Mouse (Mus musculus) c-Kit-positive CD71-positive TER-119-positive erythroid progenitor cells, embryonic 14.5 days (primary cell): ENCODE results near the gene Sertad1.

Experiments used
- DNase-seq: peaks from one replicate; pipeline ENCODE4 v3.0.0-alpha.2; 2013; ENCODE audit warnings: low spot score

Sertad1 gene

GRCm38 (mm10) chr7:27486770-27487697 lies at the start of gene Sertad1:
TSS of gene Sertad1 (plus strand) at chr7:27486910.
- peak; percentile 99 for DNase-seq

- peak; percentile 64 for DNase-seq
Observed at GRCm38 (mm10) chr7:27437544-27437943, 49.2 kb upstream of the Sertad1 start.

GRCm38 (mm10) chr7:27440014-27440413 lies 46.7 kb upstream of the Sertad1 start:
- DNase-seq, result no peak

- DNase-seq, result no peak
Observed at GRCm38 (mm10) chr7:27446051-27446450, 40.7 kb upstream of the Sertad1 start.

GRCm38 (mm10) chr7:27446521-27447418 lies 39.9 kb upstream of the Sertad1 start:
- DNase-seq, result no peak

- DNase-seq, result peak; percentile 100
Observed at GRCm38 (mm10) chr7:27447419-27448286, 39.1 kb upstream of the Sertad1 start, which contains the start of the genes Sptbn4 and Blvrb. TSS of gene Sptbn4 (minus strand) at chr7:27447686. TSS of gene Blvrb (plus strand) at chr7:27447978.

GRCm38 (mm10) chr7:27448421-27449206 lies 38.1 kb upstream of the Sertad1 start:
- DNase-seq, result peak; percentile 93

- DNase-seq, result peak; percentile 82
Observed at GRCm38 (mm10) chr7:27449256-27449862, 37.4 kb upstream of the Sertad1 start.

- DNase-seq, result no peak
Observed at GRCm38 (mm10) chr7:27451359-27451758, 35.4 kb upstream of the Sertad1 start.

GRCm38 (mm10) chr7:27452206-27452770 lies 34.4 kb upstream of the Sertad1 start:
- no peak for DNase-seq

- DNase-seq, result peak; percentile 51
Observed at GRCm38 (mm10) chr7:27454461-27455121, 32.1 kb upstream of the Sertad1 start.

GRCm38 (mm10) chr7:27455273-27455672 lies 31.4 kb upstream of the Sertad1 start:
- no peak for DNase-seq

GRCm38 (mm10) chr7:27458614-27459013 lies 28.1 kb upstream of the Sertad1 start:
- no peak for DNase-seq

- DNase-seq, result no peak
Observed at GRCm38 (mm10) chr7:27459640-27460039, 27.1 kb upstream of the Sertad1 start.

GRCm38 (mm10) chr7:27460477-27460876 lies 26.2 kb upstream of the Sertad1 start:
- DNase-seq, result no peak

- no peak for DNase-seq
Observed at GRCm38 (mm10) chr7:27467648-27468047, 19.1 kb upstream of the Sertad1 start.

GRCm38 (mm10) chr7:27471390-27472120 lies 15.2 kb upstream of the Sertad1 start:
- no peak for DNase-seq

- peak; percentile 44 for DNase-seq
Observed at GRCm38 (mm10) chr7:27472596-27472995, 14.1 kb upstream of the Sertad1 start.
